Mouse (Mus musculus) hematopoietic stem cell, adult 5-6 weeks (primary cell): Measurements from ENCODE around the gene Acbd3. TPM values are rescaled to one million over a fixed set of nuclear protein-coding genes. Genes with fewer than 3 reads are reported as not detected.

ENCODE experiments used
- ATAC-seq, 2 experiments: fragments of 125-278 bp in 1 of 2; replicated peaks in 1 of 2; 2 replicates each; pipeline ENCODE4 v1.8.0; 2016 to 2017; ENCODE audit warnings: inconsistent platforms in 2 of 2, mild to moderate bottlenecking in 2 of 2, moderate number of reproducible peaks in 2 of 2, low read depth in 1 of 2, moderate TSS enrichment in 1 of 2; ENCODE audit not compliant: low FRiP score in 2 of 2, poor library complexity in 2 of 2, severe bottlenecking in 2 of 2, insufficient read depth in 1 of 2, low TSS enrichment in 1 of 2
- total RNA-seq: library from RNA; stranded (forward); fragments of 172-1452, 232-1000 nt; gene quantifications from 2 replicates; pipeline ENCODE4 v1.2.3, GENCODE M21; 2017

The Acbd3 gene
- total RNA-seq, 1 experiment from 2014 or later = 60.1 TPM

GRCm38 (mm10) chr1:180800814-180801213, 75.0 kb downstream of the Acbd3 start:
- ATAC-seq = no peak

DNA sequence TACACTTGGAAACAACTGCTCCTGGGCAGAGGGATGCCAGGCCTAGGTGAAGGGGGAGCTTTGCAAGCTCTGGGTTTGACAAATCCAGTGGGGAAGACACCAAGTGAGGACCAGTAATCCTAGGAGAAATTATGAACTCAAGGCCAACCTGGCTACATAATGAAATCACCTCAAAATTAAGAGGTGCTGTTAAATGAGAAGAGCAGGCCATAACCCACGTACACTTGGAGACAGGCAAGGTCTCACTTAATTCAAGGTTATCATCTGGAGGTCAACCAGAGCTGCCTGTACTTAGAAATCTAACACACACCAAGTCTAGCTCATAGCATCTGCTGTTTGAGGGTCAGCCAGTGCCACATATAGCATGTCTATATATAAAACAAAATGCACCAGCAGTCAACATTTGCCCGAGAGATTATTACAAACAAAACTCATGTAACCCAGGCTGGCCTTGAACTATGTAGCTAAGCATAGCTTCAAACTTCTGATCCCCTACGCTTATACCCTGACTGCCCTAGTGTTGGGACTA, 75.7 kb downstream of the Acbd3 start:
- ATAC-seq = no peak

Other genes starting within 250 kb of the Acbd3 start
- not detected in 2 replicates for gene Stum, start 242.5 kb upstream of the Acbd3 start, total RNA-seq
- gene Parp1, start 157.1 kb upstream of the Acbd3 start, total RNA-seq = 155 and 201 TPM in 2 replicates
- gene Lin9, start 84.9 kb upstream of the Acbd3 start, total RNA-seq = 32.7 and 47.0 TPM in 2 replicates
- gene Mixl1, start 29.0 kb upstream of the Acbd3 start, total RNA-seq = not detected in 2 replicates
- gene H3f3a, start 87.9 kb downstream of the Acbd3 start, total RNA-seq = 1,757 and 2,309 TPM in 2 replicates
- 53.2 and 68.7 TPM in 2 replicates for gene Sde2, start 125.1 kb downstream of the Acbd3 start, total RNA-seq
- not detected in 2 replicates for gene Lefty2, start 167.1 kb downstream of the Acbd3 start, total RNA-seq
- 21.5 and 25.4 TPM in 2 replicates for gene Pycr2, start 178.2 kb downstream of the Acbd3 start, total RNA-seq
- 0.45 and 2.9 TPM in 2 replicates for gene Lefty1, start 209.0 kb downstream of the Acbd3 start, total RNA-seq
- gene Tmem63a, start 216.3 kb downstream of the Acbd3 start, total RNA-seq = 21.8 and 25.5 TPM in 2 replicates